Mouse (Mus musculus) C2C12 (cell line): ENCODE measurements around the gene Map3k4.

Experiments used
- CTCF ChIP-seq: IDR thresholded peaks from one replicate; pipeline ENCODE4 v1.5.1; 2011; ENCODE audit not compliant: control insufficient read depth, insufficient read depth, insufficient read length
- MAX ChIP-seq: IDR thresholded peaks from one replicate; pipeline ENCODE4 v1.6.1; 2011; ENCODE audit warnings: mild to moderate bottlenecking, control low read depth
- MYOG ChIP-seq: IDR thresholded peaks from one replicate; pipeline ENCODE4 v1.6.1; 2011; ENCODE audit not compliant: control insufficient read depth, insufficient read length; ENCODE audit errors: extremely low read depth

- TF ChIP-seq CTCF = no peak
- no peak for TF ChIP-seq MYOG
- TF ChIP-seq MAX = no peak
Observed at GRCm38 (mm10) chr17:12221926-12222325, 96.7 kb downstream of the Map3k4 start.
